Mouse (Mus musculus) hematopoietic stem cell, adult 5-6 weeks (primary cell): ENCODE measurements around the gene Wipi2. TPM values are rescaled to one million over a fixed set of nuclear protein-coding genes. Genes with fewer than 3 reads are reported as not detected.
A peak's percentile ranks its signal among the peaks of the same experiment; 100 is the strongest.

Experiments used
- ATAC-seq, 2 experiments: fragments of 125-278 bp in 1 of 2; replicated peaks in 1 of 2; 2 replicates each; pipeline ENCODE4 v1.8.0; 2016 to 2017; ENCODE audit warnings: inconsistent platforms in 2 of 2, mild to moderate bottlenecking in 2 of 2, moderate number of reproducible peaks in 2 of 2, low read depth in 1 of 2, moderate TSS enrichment in 1 of 2; ENCODE audit not compliant: low FRiP score in 2 of 2, poor library complexity in 2 of 2, severe bottlenecking in 2 of 2, insufficient read depth in 1 of 2, low TSS enrichment in 1 of 2
- total RNA-seq: library from RNA; stranded (forward); fragments of 172-1452, 232-1000 nt; gene quantifications from 2 replicates; pipeline ENCODE4 v1.2.3, GENCODE M21; 2017

Gene Wipi2
- total RNA-seq, 1 experiment from 2014 or later = 44.5 TPM

DNA sequence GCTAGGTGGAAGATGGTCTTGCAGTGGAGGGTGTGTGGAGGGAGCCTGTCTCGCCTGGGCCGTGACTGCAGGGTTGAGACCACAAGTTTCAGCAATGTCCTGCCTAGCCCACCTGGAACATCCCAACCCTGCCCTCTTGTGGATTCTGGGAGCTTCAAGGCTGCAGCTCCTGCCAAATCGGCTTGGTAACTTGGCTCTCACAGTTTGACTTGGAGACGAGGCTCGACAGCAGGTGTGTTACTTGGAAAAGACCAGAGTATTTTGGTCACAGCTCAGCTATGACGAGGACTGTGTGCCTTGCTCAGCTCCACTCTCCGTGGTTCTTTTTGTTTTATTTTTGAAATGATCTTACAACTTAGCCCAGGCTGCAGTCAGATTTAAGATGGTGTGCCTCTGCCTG, 42.2 kb downstream of the Wipi2 start:
- ATAC-seq = no peak

DNA sequence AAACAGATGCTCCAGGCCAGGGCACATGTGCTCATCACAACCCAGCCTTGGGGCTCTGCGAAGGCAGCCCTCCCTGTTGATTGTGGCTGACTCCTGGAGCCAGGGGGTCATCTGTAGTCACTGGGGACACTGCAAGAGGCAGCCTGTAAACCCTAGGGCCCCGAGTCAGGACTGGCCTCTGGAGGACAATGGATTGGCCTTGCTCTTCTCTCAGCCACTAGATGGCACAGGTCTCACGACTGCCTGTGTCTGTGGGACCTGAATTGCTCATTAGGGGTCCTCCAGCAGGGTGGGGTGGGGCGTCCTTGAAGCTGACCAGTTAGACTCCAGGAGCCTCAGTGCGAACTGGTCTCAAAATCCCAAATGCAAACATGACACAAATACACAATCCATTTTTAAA, 45.6 kb downstream of the Wipi2 start:
- peak in 1 of 2 experiments; percentile 32; a peak in 1 of 4 replicates for ATAC-seq

DNA sequence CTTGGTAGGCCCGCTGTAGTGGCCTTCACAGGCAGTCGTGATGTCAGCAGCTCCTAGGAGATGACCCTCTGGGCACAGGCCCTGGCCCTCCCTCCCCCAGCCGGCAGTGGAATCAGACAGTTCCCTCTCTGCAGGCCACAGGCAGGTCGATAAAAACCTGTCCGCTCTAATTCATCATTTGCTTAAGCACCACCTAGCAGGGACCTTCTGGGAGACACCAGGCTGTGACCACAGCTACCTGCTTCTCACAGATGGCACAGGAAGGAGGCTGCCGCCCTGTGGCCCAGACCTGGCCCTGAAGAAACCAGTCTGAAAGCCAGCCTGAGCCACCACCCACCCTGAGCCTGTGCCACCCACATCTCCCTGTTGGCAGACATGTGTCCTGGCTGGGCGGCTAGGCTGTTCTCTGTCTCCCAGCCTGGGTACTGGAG, 50.7 kb downstream of the Wipi2 start:
- no peak for ATAC-seq

DNA sequence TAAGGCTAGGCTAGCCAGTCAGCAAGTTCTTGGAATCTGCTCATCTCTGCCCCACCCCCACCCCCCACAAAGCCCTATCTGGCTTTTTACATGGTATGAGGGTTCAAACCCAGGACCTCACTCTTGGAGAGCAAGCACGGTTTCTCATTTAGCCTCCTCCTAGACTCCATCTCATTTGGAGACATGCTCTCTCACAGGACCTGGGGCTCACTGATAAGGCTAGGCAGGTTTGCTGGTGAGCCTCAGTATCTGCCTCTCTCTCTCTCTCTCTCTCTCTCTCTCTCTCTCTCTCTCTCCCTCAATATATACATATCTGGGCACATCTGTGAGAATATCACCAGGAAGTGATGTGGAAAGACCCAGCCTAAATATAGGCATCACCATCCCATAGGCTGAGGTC, 51.6 kb downstream of the Wipi2 start:
- ATAC-seq = no peak

DNA sequence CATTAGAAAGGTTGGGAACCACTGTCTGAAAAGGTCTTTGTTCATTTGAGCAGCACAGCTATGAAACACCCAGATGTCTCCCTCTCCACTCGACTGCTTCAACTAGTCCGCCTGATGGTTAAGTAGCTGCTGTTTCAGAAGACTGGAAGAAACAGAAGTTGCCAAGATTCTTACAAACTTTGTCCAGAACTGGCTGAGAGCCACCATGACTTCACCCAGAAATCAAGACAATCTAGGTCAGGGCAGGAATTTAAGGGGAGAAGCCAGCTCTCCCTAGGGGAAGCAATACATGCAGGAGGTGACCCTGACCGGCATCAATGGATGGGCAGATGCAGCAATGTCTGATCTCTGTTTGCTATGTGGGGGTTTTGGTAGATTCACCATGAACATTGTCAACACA, 54.4 kb downstream of the Wipi2 start:
- no peak for ATAC-seq

DNA sequence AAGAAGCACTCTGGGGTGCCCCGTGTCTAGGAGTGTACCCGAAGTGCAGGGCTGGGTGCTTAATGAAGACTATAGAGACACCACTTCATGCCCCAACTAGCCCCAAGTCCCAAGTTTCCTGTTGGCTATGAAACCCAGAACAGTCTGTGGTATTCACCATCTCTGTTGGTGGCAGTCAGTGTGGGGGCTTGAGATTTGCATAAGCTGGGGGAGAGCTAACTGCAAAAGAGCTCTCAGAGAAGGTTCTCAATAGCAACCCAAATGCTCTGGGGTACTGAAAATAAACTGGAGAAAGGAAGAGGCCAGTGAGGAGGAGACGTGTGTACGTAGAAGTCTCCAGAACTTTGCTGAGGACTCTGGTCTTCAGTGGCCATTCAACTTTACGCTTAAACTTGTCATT, 55.0 kb downstream of the Wipi2 start:
- ATAC-seq = no peak

DNA sequence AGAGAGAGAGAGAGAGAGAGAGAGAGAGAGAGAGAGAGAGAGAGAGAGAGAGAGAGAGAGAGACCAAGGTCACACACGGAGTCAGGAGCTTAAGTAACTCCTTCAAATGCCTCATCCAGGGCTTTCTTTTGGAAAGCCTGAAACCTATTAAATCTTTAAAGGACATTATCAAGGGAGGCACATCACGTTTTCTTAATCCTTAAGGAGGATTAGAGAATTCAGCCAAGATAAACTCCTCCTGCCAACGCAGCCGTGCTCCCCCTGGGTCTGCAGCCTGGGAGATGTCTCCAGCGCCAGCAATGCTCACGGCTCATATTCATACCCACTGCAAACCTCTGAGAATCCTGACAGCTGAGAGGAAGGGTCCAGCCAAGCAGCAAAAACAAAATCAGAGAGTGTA, 61.4 kb downstream of the Wipi2 start:
- ATAC-seq = no peak

DNA sequence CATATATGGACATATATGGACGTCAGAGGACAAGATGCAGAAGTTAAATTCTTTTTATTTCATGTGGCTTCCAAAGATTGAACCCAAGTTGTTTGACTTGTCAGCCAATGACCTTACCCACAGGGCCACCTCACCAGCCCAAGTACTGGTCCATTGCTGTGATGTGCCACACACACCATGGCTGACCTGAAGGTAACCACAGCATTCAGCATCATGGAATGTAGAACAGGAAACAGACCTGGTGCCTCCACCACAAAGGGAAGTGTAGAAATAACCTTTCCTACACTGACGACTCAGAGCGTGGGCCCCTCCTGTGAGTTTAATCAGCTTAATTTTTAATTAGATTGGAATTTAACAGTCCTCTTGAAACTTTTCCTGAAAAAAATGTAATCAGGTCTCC, 62.8 kb downstream of the Wipi2 start:
- ATAC-seq = peak; percentile 74 to 80

DNA sequence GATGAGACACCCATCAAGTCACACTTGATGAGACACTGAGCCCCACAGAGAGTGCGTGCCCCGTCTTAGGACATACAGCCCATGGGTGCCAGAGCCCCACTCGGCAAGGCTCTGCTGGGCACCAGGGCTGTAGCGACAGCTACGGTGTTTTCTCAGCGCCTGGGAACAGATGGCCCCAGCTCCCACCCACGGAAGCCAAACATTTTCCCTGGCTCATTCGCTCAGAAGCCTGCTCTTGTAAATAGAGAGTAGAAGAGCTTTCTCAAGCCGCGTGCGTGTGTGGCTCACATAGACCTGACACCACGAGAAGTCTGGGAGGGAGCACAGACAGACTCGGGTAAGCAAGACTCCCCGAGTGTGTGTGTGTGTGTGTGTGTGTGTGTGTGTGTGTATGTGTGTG, 64.8 kb downstream of the Wipi2 start, which contains the start of gene Slc29a4:
Gene Slc29a4, plus strand, starts transcription at position 265 of the 400 bp plus-strand sequence.
- no peak for ATAC-seq

DNA sequence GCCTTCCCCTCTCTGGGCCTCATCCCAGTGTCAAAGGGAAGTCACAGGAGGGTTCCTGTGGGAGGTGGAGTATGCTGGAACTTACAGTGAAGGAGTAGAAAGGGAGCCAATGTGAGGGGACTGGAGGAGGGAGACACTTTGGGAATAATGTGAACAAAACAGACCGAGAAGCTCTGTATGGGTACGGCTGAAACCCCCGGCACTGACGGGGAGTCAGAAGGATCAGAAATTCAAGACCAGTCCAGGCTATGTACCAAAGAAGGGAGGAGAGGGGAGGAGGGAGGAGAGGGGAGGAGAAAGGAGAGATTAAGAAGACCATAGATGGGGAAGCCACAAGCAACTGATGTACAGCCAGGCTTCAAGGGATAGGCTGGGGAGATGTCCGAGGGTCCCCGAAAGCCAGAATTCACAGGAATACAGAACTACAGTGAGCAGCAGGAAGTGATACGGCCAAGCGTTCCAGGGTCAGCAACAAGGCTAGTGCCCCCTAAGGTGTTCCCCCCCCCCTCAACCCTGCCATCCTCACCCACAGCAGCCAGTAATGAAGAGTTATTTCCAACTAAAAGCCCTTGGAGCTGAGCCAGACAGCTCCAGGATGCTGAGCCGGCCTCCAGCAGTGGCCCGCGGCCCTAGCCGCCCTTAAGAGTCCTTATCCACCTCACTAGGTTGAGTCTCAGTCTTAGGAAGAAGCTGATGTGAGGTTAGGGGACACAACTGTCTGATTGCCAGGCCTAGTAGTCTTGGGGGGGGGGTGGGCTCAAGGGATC, 65.7 kb downstream of the Wipi2 start:
- ATAC-seq = no peak

DNA sequence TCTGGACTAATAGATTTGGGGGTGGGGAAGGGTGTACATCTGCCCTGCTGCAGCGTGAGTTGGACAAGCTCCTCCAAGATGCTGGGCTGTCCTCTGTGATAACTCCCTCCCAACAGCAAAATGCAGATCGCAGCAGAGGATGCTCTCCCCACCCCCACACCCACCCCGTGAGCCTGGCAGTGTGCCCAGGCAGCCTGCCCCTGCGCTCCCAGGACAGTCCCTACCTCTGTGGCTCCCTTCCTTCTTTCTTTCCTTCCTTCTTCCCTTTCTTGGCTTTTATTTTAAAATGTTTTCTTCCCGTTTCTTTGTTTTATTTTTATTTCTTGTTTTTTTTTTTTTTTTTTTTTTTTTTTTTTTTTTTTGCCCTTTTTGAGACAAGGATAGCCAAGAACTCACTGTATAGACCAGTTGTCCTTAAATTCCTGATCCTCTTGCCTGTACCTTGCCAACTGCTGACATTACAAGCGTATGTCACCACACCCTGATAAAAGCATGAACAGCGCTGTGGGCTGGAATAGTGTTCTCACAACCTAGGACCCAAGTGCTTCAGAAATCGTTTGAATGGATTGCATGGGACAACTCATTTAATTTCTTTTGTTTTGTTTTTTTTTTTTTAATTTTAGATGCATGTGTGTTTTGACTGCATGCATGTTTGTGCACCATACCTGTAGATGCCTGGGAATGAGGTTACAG, 66.4 kb downstream of the Wipi2 start:
- ATAC-seq = no peak

DNA sequence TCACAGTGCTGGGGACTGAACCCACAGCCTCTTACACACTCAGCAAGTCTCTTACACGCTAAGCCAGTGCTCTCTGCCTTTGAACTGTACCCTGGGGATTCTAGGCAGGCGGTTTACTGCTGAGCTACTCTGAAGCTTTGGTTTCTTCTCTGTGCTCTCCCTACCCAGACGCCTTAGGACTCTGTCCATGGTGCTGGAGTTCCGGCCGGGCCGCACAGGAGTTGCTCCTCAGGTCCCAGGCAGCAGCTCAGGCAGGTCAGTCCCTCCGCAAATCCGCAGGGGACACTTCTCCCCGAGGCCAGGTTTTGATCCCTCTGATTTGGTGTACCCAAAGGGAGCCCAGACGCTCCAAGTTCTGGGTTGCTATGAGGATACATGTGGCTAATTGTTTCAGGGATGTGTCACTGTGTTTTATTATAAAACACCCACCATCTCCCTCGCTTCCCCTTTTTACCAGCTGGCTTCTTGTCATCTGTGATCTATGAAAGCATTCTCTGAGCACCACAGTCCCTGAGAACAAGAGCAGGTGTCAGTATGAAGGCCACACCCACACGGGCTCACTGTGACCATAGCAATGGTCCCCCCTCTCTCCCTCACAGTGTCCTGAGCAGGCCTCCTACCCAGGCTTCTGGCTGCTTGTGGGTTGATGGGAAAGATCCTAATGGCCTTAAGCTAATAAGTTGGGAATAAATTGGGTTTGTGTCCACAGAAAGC, 67.3 kb downstream of the Wipi2 start:
- peak; percentile 36 to 40; a peak in 2 of 4 replicates for ATAC-seq

DNA sequence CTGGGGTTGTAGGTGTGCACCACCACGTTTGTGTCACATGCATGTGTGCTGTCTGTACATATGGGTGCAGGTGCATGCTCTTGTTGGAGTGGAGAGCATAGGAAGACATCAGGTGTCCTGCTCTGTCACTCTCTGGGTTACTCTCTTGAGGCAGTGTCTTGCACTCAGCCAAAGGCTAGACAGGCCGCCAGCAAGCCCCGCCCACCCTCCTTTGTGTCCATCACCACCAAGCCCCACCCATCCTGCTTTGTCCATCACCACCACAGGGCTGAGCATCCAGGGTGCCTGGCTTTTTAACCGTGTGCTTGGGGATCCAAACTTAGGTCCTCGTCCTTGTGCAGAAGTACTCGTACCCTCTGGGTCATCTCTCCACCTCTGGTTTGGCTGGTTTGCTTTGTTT, 68.8 kb downstream of the Wipi2 start:
- ATAC-seq = no peak

DNA sequence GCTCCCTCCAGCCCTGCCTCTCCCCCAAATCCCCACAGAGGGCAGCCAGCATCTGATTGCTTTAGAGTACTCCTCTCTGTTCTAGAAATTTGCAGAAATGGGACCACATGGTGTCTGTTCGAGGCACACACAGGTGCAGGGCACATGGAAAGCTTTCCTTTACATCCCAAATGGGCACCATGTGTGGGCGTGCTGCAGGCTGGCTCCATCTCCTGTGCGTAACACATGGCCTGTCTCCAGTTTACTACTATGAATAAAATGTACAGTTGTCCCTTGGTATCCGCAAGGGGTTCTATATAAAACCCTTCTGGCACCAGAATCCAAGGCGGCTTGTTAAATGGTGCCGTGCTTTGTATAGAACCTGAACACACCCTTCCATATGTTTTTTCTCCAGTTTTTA, 69.4 kb downstream of the Wipi2 start:
- ATAC-seq = no peak

DNA sequence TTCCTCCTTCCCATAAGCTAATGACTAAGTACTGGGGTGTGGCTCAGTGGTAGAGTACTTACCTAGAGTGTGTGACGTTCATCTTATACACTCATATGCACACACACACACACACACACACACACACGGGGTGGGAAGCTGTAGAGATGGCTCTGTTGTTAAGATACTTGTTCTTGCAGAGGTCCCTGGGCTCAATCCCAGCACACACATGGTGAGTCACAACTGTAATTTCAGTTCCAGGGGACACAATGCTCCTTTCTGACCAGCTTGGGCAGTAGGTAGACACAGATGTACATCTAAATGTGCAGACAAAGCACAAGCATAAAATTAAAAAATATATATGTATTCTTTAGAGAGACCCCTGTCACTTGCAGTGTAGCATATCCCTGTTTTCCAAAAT, 70.2 kb downstream of the Wipi2 start:
- no peak for ATAC-seq

DNA sequence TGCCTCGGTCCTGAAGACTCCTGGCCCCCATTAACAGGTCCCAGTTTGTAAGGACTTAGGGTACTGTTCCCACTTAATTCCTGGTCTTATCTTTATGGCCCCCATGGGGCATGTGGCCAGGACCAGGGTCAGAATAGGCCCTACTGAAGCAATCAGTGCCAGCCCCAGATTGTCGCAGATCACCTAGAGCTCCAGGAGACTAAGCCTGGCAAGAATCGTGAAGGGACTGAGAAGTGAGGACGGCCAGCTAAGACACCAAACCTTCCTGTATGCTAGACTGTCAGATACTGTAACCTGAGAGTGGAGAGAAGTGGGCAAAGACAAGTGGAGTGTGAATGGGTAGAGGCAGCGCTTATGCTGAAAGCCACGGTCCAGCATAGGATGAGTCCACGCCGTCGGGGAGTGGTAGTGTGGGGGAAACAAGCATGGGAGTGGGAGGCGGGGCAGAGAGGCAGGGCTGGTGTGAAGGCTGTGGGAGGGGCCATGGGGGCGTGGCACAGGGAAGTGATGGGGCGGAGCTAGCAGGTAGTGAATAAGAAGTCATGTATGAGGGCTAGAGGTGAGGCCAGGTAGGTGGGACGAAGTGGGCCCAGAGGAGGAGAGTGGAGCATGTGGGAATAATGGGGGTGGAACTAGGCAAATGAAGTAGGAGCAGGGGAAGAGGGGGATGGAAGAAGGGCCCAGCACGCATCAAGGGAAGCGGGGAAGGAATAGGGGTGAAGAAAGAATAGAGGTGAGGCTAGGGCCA, 73.5 kb downstream of the Wipi2 start:
- no peak for ATAC-seq

DNA sequence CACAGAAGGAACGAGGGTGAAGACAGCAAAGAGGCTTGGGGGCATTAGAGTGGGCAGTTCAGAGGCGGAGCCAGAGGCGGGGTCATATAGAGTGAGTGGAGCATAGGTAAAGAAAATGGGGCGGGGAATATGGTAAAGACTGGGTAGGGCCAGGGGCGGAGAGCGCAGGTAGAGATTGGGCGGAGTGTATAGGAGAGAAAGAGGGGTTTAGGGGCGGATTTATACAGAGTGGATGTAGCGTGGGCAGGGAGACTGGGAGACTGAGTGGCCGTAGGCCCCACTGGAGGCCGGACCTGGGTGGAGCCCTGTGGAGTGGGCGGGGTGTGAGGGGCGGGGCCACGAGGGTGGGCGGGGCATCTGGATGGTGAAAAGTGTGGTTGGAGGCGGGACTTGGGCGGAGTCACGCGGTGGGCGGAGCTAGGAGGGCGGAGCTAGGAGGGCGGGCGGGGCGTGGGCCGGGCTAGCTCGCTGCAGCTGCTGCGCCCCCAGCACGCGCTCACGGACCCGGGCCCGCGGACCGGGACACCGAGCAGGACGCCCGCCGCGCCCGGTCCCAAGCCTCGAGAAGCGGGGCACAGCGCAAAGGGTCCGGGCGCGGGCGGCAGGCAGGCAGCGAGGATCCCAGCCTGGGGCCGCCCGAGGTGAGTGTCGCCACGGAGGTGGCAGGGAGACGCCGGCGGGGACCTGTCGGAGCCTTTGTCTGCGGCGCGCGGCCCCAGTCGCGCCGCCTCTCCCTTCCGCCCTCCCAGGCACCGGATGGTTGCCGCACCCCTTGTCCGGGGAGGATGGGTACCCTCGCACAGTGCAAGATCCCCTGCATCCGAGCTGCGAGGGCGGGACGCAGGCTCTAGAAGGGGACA, 74.4 kb downstream of the Wipi2 start:
- peak; percentile 15 to 48; a peak in 2 of 4 replicates for ATAC-seq
